Mouse (Mus musculus) lung, adult 2 months (tissue): ENCODE results near the gene Ldlr. TPM values are rescaled to one million over a fixed set of nuclear protein-coding genes. Genes with fewer than 3 reads are reported as not detected.
A peak's percentile ranks its signal among the peaks of the same experiment; 100 is the strongest.

ENCODE experiments used
- DNase-seq: peaks from one replicate; pipeline ENCODE4 v3.0.0; 2022
- H3K4me1 ChIP-seq: fragments of 200-500 bp; 2 replicates; pipeline ENCODE4 v1.6.1; 2011; ENCODE audit warnings: low read length; ENCODE audit not compliant: control insufficient read depth, insufficient read depth
- H3K4me3 ChIP-seq: fragments of 200-500 bp; replicated peaks from 2 replicates; pipeline ENCODE3; 2011; ENCODE audit warnings: low read depth, mild to moderate bottlenecking, control low read depth, low read length; ENCODE audit errors: extremely low read depth
- CTCF ChIP-seq: fragments of 200-500 bp; IDR thresholded peaks from 2 replicates; pipeline ENCODE4 v1.5.1; 2011; ENCODE audit warnings: mild to moderate bottlenecking, low read length, control low read depth; ENCODE audit not compliant: insufficient read depth
- POLR2A ChIP-seq: fragments of 200-500 bp; IDR thresholded peaks from 2 replicates; pipeline ENCODE4 v1.6.1; 2011; ENCODE audit warnings: low read depth, mild to moderate bottlenecking, control low read depth, low read length, borderline replicate concordance; ENCODE audit errors: extremely low read depth
- WGBS: fragments of 180-500 bp; shearing (Covaris S2); methylation state at CpG from one replicate; pipeline ENCODE4 v1.1.7; 2018; 5-methylcytosine and 5-hydroxymethylcytosine counted together
- polyA plus RNA-seq: library from polyadenylated mRNA; depleted of rRNA; stranded (reverse); fragments of >200 nt; gene quantifications from 2 replicates; pipeline ENCODE4 v1.2.3, GENCODE M21; 2012

Ldlr gene
- polyA plus RNA-seq, 1 experiment, result 87.2 TPM

- TF ChIP-seq CTCF (peak; percentile 64), POLR2A (no peak)
- 44% methylated on average over 6 of the region's 6 CpGs for WGBS
- Histone ChIP-seq H3K4me3 (no peak overlapping the region), H3K4me1 (peaks cover 18% of the 10 kb centered on the region)
- DNase-seq, result peak; percentile 54
These were observed 28.1 kb downstream of the Ldlr start for GRCm38 (mm10) chr9:21751347-21751746.

- peaks cover 18% of the 10 kb centered on the region for H3K4me1 ChIP-seq
- DNase-seq, result no peak
- 46% methylated on average over 10 of the region's 10 CpGs for WGBS
- no peak overlapping the region for H3K4me3 ChIP-seq
- no peak for TF ChIP-seq CTCF
These were observed 29.0 kb downstream of the Ldlr start for GRCm38 (mm10) chr9:21752252-21752792.

GRCm38 (mm10) chr9:21754003-21754402 is 30.7 kb downstream of the Ldlr start:
- Histone ChIP-seq H3K4me1 (peaks cover 13% of the 10 kb centered on the region), H3K4me3 (no peak overlapping the region)
- WGBS, result 55% methylated on average over 2 of the region's 2 CpGs
- TF ChIP-seq CTCF, result no peak
- no peak for TF ChIP-seq POLR2A
- peak; percentile 85 for DNase-seq

GRCm38 (mm10) chr9:21754516-21755321 is 31.4 kb downstream of the Ldlr start:
- TF ChIP-seq POLR2A (no peak), CTCF (no peak)
- WGBS, result 66% methylated on average over 13 of the region's 13 CpGs
- H3K4me3 ChIP-seq, result no peak overlapping the region
- DNase-seq, result no peak
- peaks cover 14% of the 10 kb centered on the region for H3K4me1 ChIP-seq

- peaks cover 6% of the 10 kb centered on the region; the same call in 1 of the 2 replicates for H3K4me1 ChIP-seq
- H3K4me3 ChIP-seq, result no peak overlapping the region
- TF ChIP-seq POLR2A, result no peak
- TF ChIP-seq CTCF, result no peak
- 69% methylated on average over 14 of the region's 14 CpGs for WGBS
- DNase-seq, result no peak
These were observed 35.6 kb downstream of the Ldlr start for GRCm38 (mm10) chr9:21758576-21759529.

GRCm38 (mm10) chr9:21759718-21760117 is 36.4 kb downstream of the Ldlr start:
- 2% methylated on average over 20 of the region's 20 CpGs for WGBS
- DNase-seq, result no peak
- TF ChIP-seq CTCF, result no peak
- TF ChIP-seq POLR2A, result no peak
- Histone ChIP-seq H3K4me1 (peaks cover 5% of the 10 kb centered on the region; the same call in 1 of the 2 replicates), H3K4me3 (peak overlapping the region; percentile 31)

- peak; percentile 93 for DNase-seq
- Histone ChIP-seq H3K4me1 (peaks cover 4% of the 10 kb centered on the region; the same call in 1 of the 2 replicates), H3K4me3 (peak within 1 kb of the TSS; percentile 60)
- under 1% methylated on average over 48 of the region's 54 CpGs for whole genome bisulfite sequencing
- TF ChIP-seq CTCF (no peak), POLR2A (0 out of 2 replicates have a peak, but pooled peaks have one; percentile 17)
These were observed 37.1 kb downstream of the Ldlr start, which contains the start of gene Spc24 for GRCm38 (mm10) chr9:21760155-21761088. Gene Spc24 (minus strand): TSS chr9:21760303.

- DNase-seq, result peak; percentile 61
- Histone ChIP-seq H3K4me3 (no peak overlapping the region), H3K4me1 (peaks cover 4% of the 10 kb centered on the region; the same call in 1 of the 2 replicates)
- TF ChIP-seq POLR2A, result no peak
- no peak for TF ChIP-seq CTCF
These were observed 38.9 kb downstream of the Ldlr start for GRCm38 (mm10) chr9:21762135-21762534.
